Comparison of ENCODE assay signal across 8 mouse cellular contexts in genomic region chr16:91314114-91314775, GRCm38 (mm10). TPM values are rescaled to one million over a fixed set of nuclear protein-coding genes. Genes with fewer than 3 reads are reported as not detected.
DNase-seq lines count a peak whose midpoint lies in the region; ATAC-seq and TF ChIP-seq lines count a peak whose summit lies in the region.

No protein-coding gene starts in this region.

- no peaks in the 10 kb centered on the region for H3K27me3 ChIP-seq in ES-Bruce4 (ENCODE audit: control insufficient read depth, insufficient read depth, low read length, poor library complexity, severe bottlenecking)
- H3K27me3 ChIP-seq in forebrain, embryonic 12.5 days: peaks cover 78% of the 10 kb centered on the region
- peaks cover 33% of the 10 kb centered on the region for H3K27me3 ChIP-seq in heart, postnatal 0 days (ENCODE audit: control insufficient read depth, insufficient read depth, low read length)
- peaks cover 27% of the 10 kb centered on the region for H3K27me3 ChIP-seq in liver, postnatal 0 days (ENCODE audit: insufficient read depth, low read length)

- DNase-seq in c-Kit-positive CD71-positive TER-119-positive erythroid progenitor cells, embryonic 14.5 days (ENCODE audit: low spot score): peak; percentile 40
- DNase-seq in heart, postnatal 0 days (ENCODE audit: low spot score): peak; percentile 69
- peak; percentile 37 for DNase-seq in large intestine, adult 2 months (ENCODE audit: low read depth, low spot score)
- DNase-seq in liver, postnatal 0 days: peak; percentile 77
- peak; percentile 47 for DNase-seq in testis, postnatal 14 days (ENCODE audit: low spot score)

- peaks cover 6% of the 10 kb centered on the region for H3K9me3 ChIP-seq in ES-Bruce4 (replicated peaks; ENCODE audit: control insufficient read depth, insufficient read depth, low read length, poor library complexity, severe bottlenecking)
- no peaks in the 10 kb centered on the region for H3K9me3 ChIP-seq in forebrain, embryonic 12.5 days
- H3K9me3 ChIP-seq in heart, postnatal 0 days (replicated peaks; ENCODE audit: control insufficient read depth, low read length): no peaks in the 10 kb centered on the region
- no peaks in the 10 kb centered on the region for H3K9me3 ChIP-seq in liver, postnatal 0 days (ENCODE audit: low read length)

- H3K4me2 ChIP-seq in forebrain, embryonic 12.5 days: peak overlapping the region; percentile 13; the same call in 1 of the 2 replicates
- H3K4me2 ChIP-seq in heart, postnatal 0 days (ENCODE audit: low read depth, low read length): no peak overlapping the region; the same call in 1 of the 2 replicates
- no peak overlapping the region for H3K4me2 ChIP-seq in liver, postnatal 0 days (ENCODE audit: low read depth, low read length)

- no peak for TF ChIP-seq POLR2A in ES-Bruce4 (IDR thresholded peaks at IDR 0.05; ENCODE audit: insufficient read depth, low read length)

- peak; percentile 79 for TF ChIP-seq CTCF in ES-Bruce4 (IDR thresholded peaks at IDR 0.05; ENCODE audit: low read depth, low read length)
- peak; percentile 71 for TF ChIP-seq CTCF in heart, postnatal 0 days (IDR thresholded peaks at IDR 0.05; ENCODE audit: low read depth)
- TF ChIP-seq CTCF in liver, postnatal 0 days (IDR thresholded peaks at IDR 0.05; ENCODE audit: low read depth): peak; percentile 73

- H3K36me3 ChIP-seq in ES-Bruce4 (ENCODE audit: control insufficient read depth, insufficient read depth, low read length, poor library complexity, severe bottlenecking): no peaks in the 10 kb centered on the region
- H3K36me3 ChIP-seq in forebrain, embryonic 12.5 days (replicated peaks): no peaks in the 10 kb centered on the region
- no peaks in the 10 kb centered on the region for H3K36me3 ChIP-seq in heart, postnatal 0 days (replicated peaks; ENCODE audit: control insufficient read depth, insufficient read depth, low read length)
- H3K36me3 ChIP-seq in liver, postnatal 0 days (replicated peaks; ENCODE audit: insufficient read depth, low read length): no peaks in the 10 kb centered on the region

- no peak overlapping the region for H3K4me3 ChIP-seq in ES-Bruce4 (ENCODE audit: low read depth, low read length)
- H3K4me3 ChIP-seq in forebrain, embryonic 12.5 days (replicated peaks): no peak overlapping the region
- no peak overlapping the region for H3K4me3 ChIP-seq in heart, postnatal 0 days (ENCODE audit: low read depth, low read length)
- no peak overlapping the region for H3K4me3 ChIP-seq in liver, postnatal 0 days (ENCODE audit: low read depth, low read length)

- TF ChIP-seq EP300 in ES-Bruce4 (IDR thresholded peaks at IDR 0.05; ENCODE audit: insufficient read depth, low read depth, low read length): peak; percentile 62; the same call in 1 of the 2 replicates
- TF ChIP-seq EP300 in heart, postnatal 0 days (IDR thresholded peaks at IDR 0.05; ENCODE audit: low read depth): no peak
- TF ChIP-seq EP300 in liver, postnatal 0 days (IDR thresholded peaks at IDR 0.05; ENCODE audit: low read depth): no peak

- ATAC-seq in forebrain, embryonic 12.5 days (ENCODE audit: low FRiP score): peak; percentile 75
- ATAC-seq in heart, postnatal 0 days (ENCODE audit: insufficient read depth, low read depth): 0 out of 2 replicates have a peak, but pooled peaks have one; percentile 27
- peak; percentile 55; the same call in 1 of the 2 replicates for ATAC-seq in liver, postnatal 0 days
- ATAC-seq in neutrophil, adult 5-6 weeks (ENCODE audit: extremely low read depth, insufficient number of reproducible peaks, low FRiP score, poor library complexity, severe bottlenecking): 0 out of 2 replicates have a peak, but pooled peaks have one; percentile 32

- no peaks in the 10 kb centered on the region for H3K4me1 ChIP-seq in ES-Bruce4 (ENCODE audit: control insufficient read depth, insufficient read depth, low read length)
- H3K4me1 ChIP-seq in forebrain, embryonic 12.5 days: peaks cover 33% of the 10 kb centered on the region
- H3K4me1 ChIP-seq in heart, postnatal 0 days (ENCODE audit: control insufficient read depth, insufficient read depth): no peaks in the 10 kb centered on the region
- H3K4me1 ChIP-seq in liver, postnatal 0 days (ENCODE audit: insufficient read depth): no peaks in the 10 kb centered on the region

- H3K9ac ChIP-seq in ES-Bruce4 (ENCODE audit: low read depth, poor library complexity, severe bottlenecking): peak overlapping the region; percentile 56; the same call in 1 of the 2 replicates
- H3K9ac ChIP-seq in forebrain, embryonic 12.5 days: no peak overlapping the region
- H3K9ac ChIP-seq in heart, postnatal 0 days (replicated peaks; ENCODE audit: low read depth, low read length): no peak overlapping the region
- H3K9ac ChIP-seq in liver, postnatal 0 days (replicated peaks): no peak overlapping the region

- H3K27ac ChIP-seq in ES-Bruce4 (ENCODE audit: insufficient read depth, low read length): peak overlapping the region; percentile 15; the same call in 1 of the 2 replicates
- no peak overlapping the region for H3K27ac ChIP-seq in forebrain, embryonic 12.5 days
- H3K27ac ChIP-seq in heart, postnatal 0 days (ENCODE audit: low read depth): no peak overlapping the region
- H3K27ac ChIP-seq in liver, postnatal 0 days (ENCODE audit: low read depth): no peak overlapping the region

- WGBS in forebrain, embryonic 12.5 days: 8% methylated on average over 19 of the region's 19 CpGs
- 5% methylated on average over 19 of the region's 19 CpGs for WGBS in heart, postnatal 0 days
- 6% methylated on average over 19 of the region's 19 CpGs for WGBS in large intestine, adult 2 months
- WGBS in liver, postnatal 0 days (ENCODE audit: insufficient replicate concordance): 7% methylated on average over 19 of the region's 19 CpGs

RNA-seq across cellular contexts. Expression of gene Olig1, which starts 44.7 kb away (rescaled TPM):
- polyA plus RNA-seq in ES-Bruce4 (2011; ENCODE audit: insufficient read depth, insufficient read length, low read depth, missing spikeins): 43.8 and 44.3 TPM in 2 replicates
- 9.9 and 11.8 TPM in 2 replicates for polyA plus RNA-seq in forebrain, embryonic 12.5 days (2016; fragmentation: Nextera tagmentation; extraction: Ambion mirVana)
- total RNA-seq in heart, postnatal 0 days (2014; rRNA removed; ENCODE audit: low replicate concordance): not detected in 2 replicates
- 0.07 TPM in 1 of 2 replicates, not detected in the other for polyA plus RNA-seq in heart, postnatal 0 days (2015; fragmentation: Nextera tagmentation; extraction: Ambion mirVana)
- 0.04 TPM in 2 replicates for polyA plus RNA-seq in large intestine, adult 2 months (2012; rRNA removed)
- 0.28 and 0.33 TPM in 2 replicates for polyA plus RNA-seq in liver, postnatal 0 days (2015; fragmentation: Nextera tagmentation; extraction: Ambion mirVana)
- total RNA-seq in neutrophil, adult 5-6 weeks (2017): not detected in 2 replicates

RNA-seq across cellular contexts. Expression of gene Ifnar2, which starts 58.3 kb away (rescaled TPM):
- polyA plus RNA-seq in ES-Bruce4 (2011; ENCODE audit: insufficient read depth, insufficient read length, low read depth, missing spikeins): 13.4 and 19.6 TPM in 2 replicates
- 29.2 and 29.9 TPM in 2 replicates for polyA plus RNA-seq in forebrain, embryonic 12.5 days (2016; fragmentation: Nextera tagmentation; extraction: Ambion mirVana)
- 30.0 and 31.0 TPM in 2 replicates for total RNA-seq in heart, postnatal 0 days (2014; rRNA removed; ENCODE audit: low replicate concordance)
- 48.8 and 49.8 TPM in 2 replicates for polyA plus RNA-seq in heart, postnatal 0 days (2015; fragmentation: Nextera tagmentation; extraction: Ambion mirVana)
- polyA plus RNA-seq in large intestine, adult 2 months (2012; rRNA removed): 16.2 and 20.0 TPM in 2 replicates
- polyA plus RNA-seq in liver, postnatal 0 days (2015; fragmentation: Nextera tagmentation; extraction: Ambion mirVana): 107 and 113 TPM in 2 replicates
- 93.4 and 107 TPM in 2 replicates for total RNA-seq in neutrophil, adult 5-6 weeks (2017)
